Mouse (Mus musculus) cortical plate, adult 2 months (tissue): ENCODE measurements around the gene Ninj2. TPM values are rescaled to one million over a fixed set of nuclear protein-coding genes. Genes with fewer than 3 reads are reported as not detected.

Experiments
- H3K27ac ChIP-seq: fragments of 200-500 bp; 2 replicates; pipeline ENCODE4 v1.5.1; 2012; ENCODE audit warnings: low read length, control low read depth, inconsistent platforms; ENCODE audit not compliant: insufficient read depth
- H3K4me1 ChIP-seq: fragments of 200-500 bp; 2 replicates; pipeline ENCODE4 v1.6.1; 2011; ENCODE audit warnings: low read length; ENCODE audit not compliant: control insufficient read depth, insufficient read depth
- H3K4me3 ChIP-seq: fragments of 200-500 bp; 2 replicates; pipeline ENCODE4 v1.5.1; 2011; ENCODE audit warnings: mild to moderate bottlenecking, low read length, control low read depth; ENCODE audit not compliant: insufficient read depth
- CTCF ChIP-seq: fragments of 200-500 bp; IDR thresholded peaks from 2 replicates; pipeline ENCODE4 v1.5.1; 2011; ENCODE audit warnings: mild to moderate bottlenecking, control low read depth, low read length; ENCODE audit not compliant: insufficient read depth; ENCODE audit errors: extremely low read depth
- POLR2A ChIP-seq: fragments of 200-500 bp; IDR thresholded peaks from 2 replicates; pipeline ENCODE4 v1.6.1; 2011; ENCODE audit warnings: mild to moderate bottlenecking, low read length, control low read depth; ENCODE audit not compliant: insufficient read depth; ENCODE audit errors: extremely low read depth
- polyA plus RNA-seq: library from polyadenylated mRNA; depleted of rRNA; stranded (reverse); fragments of >200 nt; gene quantifications from 2 replicates; pipeline ENCODE4 v1.2.3, GENCODE M21; 2012; rRNA removed

The Ninj2 gene
- polyA plus RNA-seq, 1 experiment = 7.0 TPM

DNA sequence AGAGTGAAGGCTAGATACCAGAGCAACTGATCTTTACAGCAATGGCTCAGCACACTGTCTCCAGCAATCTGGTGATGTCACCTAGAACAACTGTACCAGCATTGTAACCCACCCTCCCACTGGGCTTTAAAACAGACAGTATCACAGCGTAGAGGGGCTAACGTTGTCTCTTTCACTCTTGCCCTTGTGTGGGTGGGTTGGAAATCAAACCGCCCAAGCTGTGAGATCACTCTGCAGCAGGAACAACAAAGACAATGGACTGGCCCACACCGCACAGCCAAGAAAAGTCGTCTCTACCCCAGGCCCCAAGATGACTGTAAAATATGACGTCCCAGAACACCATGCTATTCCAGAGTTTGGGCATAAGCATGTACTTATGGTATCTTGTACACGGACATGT is 136.7 kb downstream of the Ninj2 start:
- H3K4me3 ChIP-seq = no peak overlapping the region
- TF ChIP-seq CTCF (no peak), POLR2A (no peak)
- no peaks in the 10 kb centered on the region for H3K4me1 ChIP-seq
- H3K27ac ChIP-seq = no peak overlapping the region

DNA sequence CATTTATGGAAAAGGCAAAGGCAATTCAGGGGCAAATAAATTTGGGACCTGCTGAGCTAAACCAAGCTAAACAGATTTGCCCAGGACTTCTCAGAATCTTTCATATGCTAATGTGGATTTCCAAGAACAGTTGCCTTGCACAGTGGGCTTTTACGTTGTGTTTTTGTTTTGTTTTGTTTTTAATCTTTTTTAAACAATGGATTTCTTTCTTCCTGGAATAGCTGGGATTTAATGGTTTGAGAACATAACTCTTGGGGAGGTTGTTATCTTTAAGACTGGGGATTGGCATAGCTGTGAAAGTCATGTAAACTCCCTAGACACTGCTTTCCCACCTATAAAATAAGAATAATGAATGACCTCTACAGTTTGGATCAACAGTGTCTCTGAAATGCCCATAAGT is 137.3 kb downstream of the Ninj2 start:
- H3K4me3 ChIP-seq = no peak overlapping the region
- no peak overlapping the region for H3K27ac ChIP-seq
- no peaks in the 10 kb centered on the region for H3K4me1 ChIP-seq
- TF ChIP-seq POLR2A (no peak), CTCF (no peak)

DNA sequence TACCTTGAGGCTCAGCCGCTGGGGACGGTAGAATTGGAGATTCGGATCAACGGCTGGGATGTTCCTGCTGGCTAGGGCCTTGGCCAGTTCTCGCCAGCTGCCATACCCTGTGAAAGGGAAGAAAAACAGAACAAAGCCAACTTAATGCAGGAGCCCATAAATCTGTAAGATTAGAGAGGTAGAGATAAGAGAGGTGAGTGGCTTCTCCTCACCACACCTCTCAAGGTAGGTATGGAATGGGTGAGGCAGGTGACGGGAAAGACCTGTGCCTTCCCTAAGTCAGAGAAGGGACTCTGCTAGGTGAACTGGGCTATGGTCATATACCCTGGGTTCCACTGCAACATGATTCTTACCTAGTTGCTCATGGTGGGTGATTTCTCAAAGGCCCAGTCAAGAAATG is 139.7 kb downstream of the Ninj2 start:
- no peak overlapping the region for H3K27ac ChIP-seq
- no peak overlapping the region for H3K4me3 ChIP-seq
- no peaks in the 10 kb centered on the region for H3K4me1 ChIP-seq
- TF ChIP-seq POLR2A (no peak), CTCF (no peak)

DNA sequence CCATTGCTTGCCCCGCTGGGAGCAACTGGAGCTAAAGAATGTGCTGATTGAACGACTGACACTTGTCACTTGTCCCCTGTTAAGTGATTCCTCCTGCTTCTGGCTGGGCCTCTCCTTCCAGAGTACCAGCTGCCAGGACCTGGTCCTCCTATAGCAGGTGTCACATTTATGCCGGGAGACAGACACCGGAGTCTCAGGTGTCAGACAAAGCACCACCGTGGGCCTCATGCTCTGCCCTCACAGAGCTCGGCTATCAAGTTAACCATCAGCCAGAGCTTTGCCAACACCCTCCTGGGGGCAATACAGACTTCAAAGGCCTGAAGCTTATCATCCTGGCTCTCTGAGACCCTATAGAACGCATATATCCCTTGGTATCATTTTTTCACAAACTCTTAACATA is 142.7 kb downstream of the Ninj2 start:
- TF ChIP-seq CTCF (no peak), POLR2A (no peak)
- Histone ChIP-seq H3K4me3 (no peak overlapping the region), H3K27ac (no peak overlapping the region)

DNA sequence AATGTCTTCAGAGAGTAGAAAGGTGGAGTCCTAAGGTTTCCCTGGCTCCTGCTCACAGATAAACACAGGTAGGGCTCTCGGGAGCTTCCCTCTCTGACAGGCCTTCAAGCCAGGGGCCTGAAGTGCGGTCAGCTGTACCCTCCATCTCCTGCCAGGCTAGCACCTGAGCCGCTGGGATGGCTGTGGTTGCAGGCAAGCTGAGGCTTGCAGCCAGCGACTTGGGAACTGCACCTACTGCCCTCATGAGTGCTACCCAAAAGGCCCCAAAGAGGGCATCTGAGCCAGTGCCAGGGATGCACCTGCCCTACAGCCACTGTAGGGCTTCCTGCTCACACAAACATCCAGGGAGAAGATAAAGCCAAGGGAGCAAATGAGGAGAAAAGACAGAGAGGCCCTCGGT is 147.3 kb downstream of the Ninj2 start:
- no peak overlapping the region for H3K27ac ChIP-seq
- TF ChIP-seq POLR2A = no peak
- no peak for TF ChIP-seq CTCF
- H3K4me1 ChIP-seq = no peaks in the 10 kb centered on the region

More for the DNA sequence above, 142.7 kb downstream of the Ninj2 start:
- no peaks in the 10 kb centered on the region for H3K4me1 ChIP-seq

DNA sequence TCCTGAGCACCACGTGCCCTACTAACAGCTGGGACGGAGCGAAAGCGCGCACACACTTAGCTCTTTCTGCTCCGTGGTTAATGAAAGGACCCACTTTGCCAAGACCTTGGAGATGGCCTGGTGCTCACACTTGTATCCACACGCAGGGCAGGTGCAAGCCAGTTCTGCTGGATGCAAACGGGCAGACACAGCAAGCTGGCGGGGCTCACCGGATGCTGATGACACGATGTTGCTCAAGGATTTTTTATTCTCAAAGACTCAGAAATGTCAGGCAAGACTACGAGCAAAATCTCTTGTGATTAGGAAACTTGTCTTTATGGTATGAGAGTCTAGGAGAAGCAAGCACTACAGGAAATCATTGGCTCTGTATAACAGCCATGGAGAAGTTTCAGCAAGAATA is 148.3 kb downstream of the Ninj2 start:
- no peak overlapping the region for H3K4me3 ChIP-seq
- H3K4me1 ChIP-seq = no peaks in the 10 kb centered on the region
- TF ChIP-seq POLR2A (no peak), CTCF (no peak)
- no peak overlapping the region for H3K27ac ChIP-seq

More for the DNA sequence above, 147.3 kb downstream of the Ninj2 start:
- H3K4me3 ChIP-seq = no peak overlapping the region

DNA sequence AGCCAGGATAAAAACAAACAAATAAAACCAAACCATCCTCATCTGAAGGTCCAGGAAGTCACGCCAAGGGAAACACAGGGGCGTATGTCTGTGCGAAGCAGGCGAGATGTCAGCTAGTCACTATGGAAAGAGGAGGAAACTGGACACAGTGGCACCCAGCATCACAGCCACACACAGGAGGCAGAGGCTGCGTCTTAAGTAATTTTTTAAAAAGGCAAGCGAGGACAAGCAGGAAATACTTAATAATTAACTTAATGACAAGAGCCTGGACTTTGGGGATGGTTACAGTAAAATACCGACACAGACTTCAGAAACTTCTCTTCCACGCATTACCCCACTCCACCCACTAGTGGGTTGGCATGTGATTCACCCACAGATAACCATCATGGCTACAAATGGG is 149.4 kb downstream of the Ninj2 start:
- Histone ChIP-seq H3K27ac (no peak overlapping the region), H3K4me1 (no peaks in the 10 kb centered on the region), H3K4me3 (no peak overlapping the region)
- TF ChIP-seq CTCF = no peak

DNA sequence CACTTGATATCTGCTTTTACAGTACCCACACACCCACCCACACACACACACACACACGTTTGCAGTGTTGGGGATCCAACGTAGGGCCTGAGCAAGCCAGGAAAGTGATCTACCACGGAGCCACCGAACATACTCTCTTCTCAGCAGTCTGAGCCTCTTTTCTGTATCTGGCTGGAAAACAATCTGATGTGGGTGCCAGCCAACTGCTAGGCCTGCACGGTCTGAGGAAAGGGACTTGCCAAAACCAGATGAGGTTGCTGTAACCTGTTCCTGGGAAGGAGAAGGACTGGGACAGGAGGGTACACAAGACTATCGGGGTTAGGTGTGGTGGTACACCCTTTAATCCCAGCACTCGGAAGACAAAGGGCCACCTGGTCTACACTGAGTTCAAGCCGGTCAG is 150.1 kb downstream of the Ninj2 start:
- no peak for TF ChIP-seq CTCF
- TF ChIP-seq POLR2A = no peak
- Histone ChIP-seq H3K4me3 (no peak overlapping the region), H3K27ac (no peak overlapping the region), H3K4me1 (no peaks in the 10 kb centered on the region)

DNA sequence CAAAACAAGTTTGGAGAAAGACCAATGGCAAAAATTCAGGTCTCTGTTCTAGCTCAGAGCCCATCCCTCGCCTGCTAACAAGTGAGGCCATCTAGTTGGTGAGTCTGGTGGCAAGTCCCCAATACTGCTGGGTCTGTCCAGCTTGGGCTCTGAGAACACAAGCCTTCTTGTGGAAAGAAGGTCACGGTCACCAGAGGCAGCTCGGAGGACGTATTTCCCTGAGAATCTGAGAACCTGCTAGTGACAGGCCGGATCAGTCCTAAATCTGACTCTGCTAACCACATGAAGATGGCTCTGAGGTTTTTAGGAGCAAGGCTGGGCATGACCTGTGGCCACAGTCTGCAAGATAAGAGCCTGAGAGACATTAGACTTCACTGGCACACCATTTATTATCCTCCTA is 153.5 kb downstream of the Ninj2 start:
- H3K4me1 ChIP-seq = no peaks in the 10 kb centered on the region
- H3K4me3 ChIP-seq = no peak overlapping the region
- H3K27ac ChIP-seq = no peak overlapping the region
- TF ChIP-seq POLR2A (no peak), CTCF (no peak)

DNA sequence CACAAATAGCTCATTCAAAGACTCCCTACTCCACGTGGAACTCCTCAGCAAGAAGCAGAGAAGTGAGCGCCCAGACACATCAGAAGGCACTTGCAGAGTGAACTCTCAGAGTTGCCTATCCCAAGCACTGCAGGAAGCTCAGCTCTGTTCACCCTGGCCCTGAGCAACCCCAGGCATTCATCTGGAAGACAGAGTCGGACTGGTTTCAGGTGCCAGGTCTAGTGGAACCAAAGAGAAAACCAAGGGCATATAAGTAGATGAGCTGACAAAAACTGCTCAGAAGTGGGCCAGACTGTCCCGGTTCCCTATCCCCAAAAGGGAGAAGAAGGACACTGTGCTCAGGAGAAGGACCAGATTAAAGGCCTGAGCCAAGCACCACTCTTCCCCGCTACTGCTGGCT is 156.7 kb downstream of the Ninj2 start:
- H3K27ac ChIP-seq = no peak overlapping the region
- H3K4me3 ChIP-seq = no peak overlapping the region
- TF ChIP-seq CTCF (no peak), POLR2A (no peak)
- H3K4me1 ChIP-seq = no peaks in the 10 kb centered on the region

Other genes starting within 250 kb of the Ninj2 start
- 21.3 and 22.1 TPM in 2 replicates for gene Erc1, start 245.2 kb upstream of the Ninj2 start, polyA plus RNA-seq
- 60.6 and 65.7 TPM in 2 replicates for gene Rad52, start 190.7 kb upstream of the Ninj2 start, polyA plus RNA-seq
- 206 and 212 TPM in 2 replicates for gene Wnk1, start 54.7 kb upstream of the Ninj2 start, polyA plus RNA-seq
- 0.13 TPM in 1 of 2 replicates, not detected in the other for gene D330020A13Rik, start 201.0 kb downstream of the Ninj2 start, polyA plus RNA-seq
- 0.58 and 0.70 TPM in 2 replicates for gene B4galnt3, start 201.2 kb downstream of the Ninj2 start, polyA plus RNA-seq